Mouse (Mus musculus) heart, postnatal 0 days (tissue): ENCODE data around the gene Tmcc2. TPM values are rescaled to one million over a fixed set of nuclear protein-coding genes. Genes with fewer than 3 reads are reported as not detected.

Source experiments
- ATAC-seq: fragments of 200-750 bp; cut with Nextera tagmentation; 2 replicates; pipeline ENCODE4 v1.8.0; 2017; ENCODE audit warnings: low read depth, moderate number of reproducible peaks, moderate library complexity; ENCODE audit not compliant: insufficient read depth
- DNase-seq: peaks from one replicate; pipeline ENCODE4 v3.0.0-alpha.2; 2016; ENCODE audit warnings: low spot score
- H3K27ac ChIP-seq: fragments of 300-500 bp; sonication (generic); 2 replicates; pipeline ENCODE4 v1.5.1; 2014; ENCODE audit warnings: low read depth, mild to moderate bottlenecking
- H3K27me3 ChIP-seq: fragments of 300-500 bp; sonication (generic); 2 replicates; pipeline ENCODE4 v1.6.1; 2014; ENCODE audit warnings: low read length, mixed read lengths; ENCODE audit not compliant: control insufficient read depth, insufficient read depth
- H3K36me3 ChIP-seq: fragments of 300-500 bp; sonication (generic); replicated peaks from 2 replicates; pipeline ENCODE4 v1.6.1; 2014; ENCODE audit warnings: low read length, mixed read lengths; ENCODE audit not compliant: control insufficient read depth, insufficient read depth
- H3K4me1 ChIP-seq: fragments of 300-500 bp; sonication (generic); 2 replicates; pipeline ENCODE4 v1.6.1; 2014; ENCODE audit warnings: antibody characterized with exemption; ENCODE audit not compliant: control insufficient read depth, insufficient read depth
- H3K4me2 ChIP-seq: fragments of 300-500 bp; sonication (generic); 2 replicates; pipeline ENCODE4 v1.6.1; 2014; ENCODE audit warnings: low read depth, mild to moderate bottlenecking, low read length, moderate library complexity
- H3K4me3 ChIP-seq: fragments of 300-500 bp; sonication (generic); 2 replicates; pipeline ENCODE4 v1.5.1; 2014; ENCODE audit warnings: low read depth, low read length
- H3K9ac ChIP-seq: fragments of 300-500 bp; sonication (generic); replicated peaks from 2 replicates; pipeline ENCODE4 v1.6.1; 2014; ENCODE audit warnings: low read depth, low read length, mixed read lengths
- H3K9me3 ChIP-seq: fragments of 300-500 bp; sonication (generic); replicated peaks from 2 replicates; pipeline ENCODE4 v1.6.1; 2016; ENCODE audit warnings: low read length; ENCODE audit not compliant: control insufficient read depth
- CTCF ChIP-seq: IDR thresholded peaks from 2 replicates; pipeline ENCODE4 v1.5.1; 2016; ENCODE audit warnings: antibody characterized with exemption, control low read depth, low read depth
- EP300 ChIP-seq: IDR thresholded peaks from 2 replicates; pipeline ENCODE4 v1.6.1; 2016; ENCODE audit warnings: antibody characterized with exemption, low read depth
- WGBS: fragments of 180-500 bp; shearing (Covaris S2); extraction: QIAGEN DNeasy Blood & Tissue Kit; methylation state at CpG from one replicate; pipeline ENCODE4 v1.1.7; 2014; 5-methylcytosine and 5-hydroxymethylcytosine counted together
- polyA plus RNA-seq: library from polyadenylated mRNA; unstranded; fragments of >200 nt; fragmentation: Nextera tagmentation; extraction: Ambion mirVana; gene quantifications from 2 replicates; pipeline ENCODE4 v1.2.1, GENCODE M21; 2015
- total RNA-seq: library from RNA; depleted of rRNA; stranded (reverse); fragments of >200 nt; gene quantifications from 2 replicates; pipeline ENCODE4 v1.2.3, GENCODE M21; 2014; ENCODE audit warnings: low replicate concordance; rRNA removed

The Tmcc2 gene
- total and polyA plus RNA-seq, 2 experiments from 2014 or later, result 6.5 to 20.4 TPM

GRCm38 (mm10) chr1:132307962-132308361 lies 83.1 kb downstream of the Tmcc2 start:
- peaks cover 19% of the 10 kb centered on the region for H3K4me1 ChIP-seq
- 86% methylated on average over 6 of the region's 6 CpGs for WGBS
- DNase-seq, result no peak
- 0 out of 2 replicates have a peak, but pooled peaks cover 3% of the 10 kb centered on the region for H3K27me3 ChIP-seq
- no peak overlapping the region for H3K4me3 ChIP-seq
- no peaks in the 10 kb centered on the region for H3K36me3 ChIP-seq
- H3K4me2 ChIP-seq, result no peak overlapping the region
- H3K27ac ChIP-seq, result no peak overlapping the region
- no peak for TF ChIP-seq EP300
- H3K9me3 ChIP-seq, result no peaks in the 10 kb centered on the region
- no peak for ATAC-seq
- no peak overlapping the region for H3K9ac ChIP-seq

- 0 out of 2 replicates have a peak, but pooled peaks cover 3% of the 10 kb centered on the region for H3K27me3 ChIP-seq
- H3K36me3 ChIP-seq, result no peaks in the 10 kb centered on the region
- ATAC-seq (no peak), DNase-seq (no peak)
- no peak for TF ChIP-seq EP300
- TF ChIP-seq CTCF, result no peak
- no peaks in the 10 kb centered on the region for H3K9me3 ChIP-seq
- no peak overlapping the region for H3K9ac ChIP-seq
- H3K4me1 ChIP-seq, result peaks cover 13% of the 10 kb centered on the region
- H3K27ac ChIP-seq, result no peak overlapping the region
- no peak overlapping the region for H3K4me3 ChIP-seq
- no peak overlapping the region for H3K4me2 ChIP-seq
- 27% methylated on average over 4 of the region's 4 CpGs for WGBS
These were observed 84.3 kb downstream of the Tmcc2 start for GRCm38 (mm10) chr1:132306808-132307207.

Other genes with a start within 250 kb of the Tmcc2 start
- gene Lemd1, start 199.8 kb downstream of the Tmcc2 start, total RNA-seq, result not detected in 2 replicates
- gene Lemd1, start 199.8 kb downstream of the Tmcc2 start, polyA plus RNA-seq, result not detected in 2 replicates
- gene AC124108.1, start 199.8 kb downstream of the Tmcc2 start, total RNA-seq, result 0.39 TPM in 1 of 2 replicates, not detected in the other
- gene AC124108.1, start 199.8 kb downstream of the Tmcc2 start, polyA plus RNA-seq, result not detected in 2 replicates
- gene Gm10188, start 161.5 kb downstream of the Tmcc2 start, total RNA-seq, result not detected in 2 replicates
- not detected in 2 replicates for gene Gm10188, start 161.5 kb downstream of the Tmcc2 start, polyA plus RNA-seq
- 0.12 and 2.3 TPM in 2 replicates for gene Klhdc8a, start 92.7 kb downstream of the Tmcc2 start, total RNA-seq
- 0.68 and 0.95 TPM in 2 replicates for gene Klhdc8a, start 92.7 kb downstream of the Tmcc2 start, polyA plus RNA-seq
- 0.76 and 2.6 TPM in 2 replicates for gene Nuak2, start 75.2 kb downstream of the Tmcc2 start, total RNA-seq
- gene Nuak2, start 75.2 kb downstream of the Tmcc2 start, polyA plus RNA-seq, result 2.0 and 2.2 TPM in 2 replicates
- 6.7 and 37.6 TPM in 2 replicates for gene Dstyk, start 26.3 kb upstream of the Tmcc2 start, total RNA-seq
- gene Dstyk, start 26.3 kb upstream of the Tmcc2 start, polyA plus RNA-seq, result 6.3 and 6.7 TPM in 2 replicates
- 21.6 and 35.3 TPM in 2 replicates for gene Rbbp5, start 86.1 kb upstream of the Tmcc2 start, total RNA-seq
- 15.8 and 17.8 TPM in 2 replicates for gene Rbbp5, start 86.1 kb upstream of the Tmcc2 start, polyA plus RNA-seq
- gene Tmem81, start 114.9 kb upstream of the Tmcc2 start, total RNA-seq, result 0.23 and 3.5 TPM in 2 replicates
- gene Tmem81, start 114.9 kb upstream of the Tmcc2 start, polyA plus RNA-seq, result 0.20 and 0.51 TPM in 2 replicates
- gene Cntn2, start 152.0 kb upstream of the Tmcc2 start, total RNA-seq, result 1.4 and 4.4 TPM in 2 replicates
- 0.52 and 1.0 TPM in 2 replicates for gene Cntn2, start 152.0 kb upstream of the Tmcc2 start, polyA plus RNA-seq